Mouse (Mus musculus): ENCODE data around the gene Ptprg.

The Ptprg gene

GRCm38 (mm10) chr14:11822830-11823700, 269.7 kb downstream of the Ptprg start:
- DNase-seq (ENCODE audit: low read depth, low spot score) = no peak

GRCm38 (mm10) chr14:11823701-11824095, 270.4 kb downstream of the Ptprg start:
- DNase-seq (ENCODE audit: low read depth, low spot score) = no peak

GRCm38 (mm10) chr14:11824915-11825314, 271.6 kb downstream of the Ptprg start:
- DNase-seq (ENCODE audit: low read depth, low spot score) = no peak

- DNase-seq (ENCODE audit: low read depth, low spot score) = no peak
Observed at GRCm38 (mm10) chr14:11825551-11825950, 272.2 kb downstream of the Ptprg start.

- DNase-seq (ENCODE audit: low read depth, low spot score) = no peak
Observed at GRCm38 (mm10) chr14:11828086-11828485, 274.8 kb downstream of the Ptprg start.

GRCm38 (mm10) chr14:11833678-11834077, 280.3 kb downstream of the Ptprg start:
- DNase-seq (ENCODE audit: low read depth, low spot score) = no peak

GRCm38 (mm10) chr14:11835706-11836445, 282.5 kb downstream of the Ptprg start:
- DNase-seq (ENCODE audit: low read depth, low spot score) = no peak

GRCm38 (mm10) chr14:11837714-11838113, 284.4 kb downstream of the Ptprg start:
- no peak for DNase-seq (ENCODE audit: low read depth, low spot score)

GRCm38 (mm10) chr14:11841621-11842020, 288.3 kb downstream of the Ptprg start:
- no peak for DNase-seq (ENCODE audit: low read depth, low spot score)

GRCm38 (mm10) chr14:11852896-11853295, 299.6 kb downstream of the Ptprg start:
- no peak for DNase-seq (ENCODE audit: low read depth, low spot score)

GRCm38 (mm10) chr14:11855499-11855898, 302.2 kb downstream of the Ptprg start:
- DNase-seq (ENCODE audit: low read depth, low spot score) = no peak

- no peak for DNase-seq (ENCODE audit: low read depth, low spot score)
Observed at GRCm38 (mm10) chr14:11857928-11858481, 304.7 kb downstream of the Ptprg start.

GRCm38 (mm10) chr14:11863286-11863685, 310.0 kb downstream of the Ptprg start:
- no peak for DNase-seq (ENCODE audit: low read depth, low spot score)

GRCm38 (mm10) chr14:11864840-11865239, 311.5 kb downstream of the Ptprg start:
- DNase-seq (ENCODE audit: low read depth, low spot score) = no peak

GRCm38 (mm10) chr14:11865332-11865731, 312.0 kb downstream of the Ptprg start:
- DNase-seq (ENCODE audit: low read depth, low spot score) = no peak

GRCm38 (mm10) chr14:11865872-11866271, 312.5 kb downstream of the Ptprg start:
- no peak for DNase-seq (ENCODE audit: low read depth, low spot score)

- no peak for DNase-seq (ENCODE audit: low read depth, low spot score)
Observed at GRCm38 (mm10) chr14:11866416-11866815, 313.1 kb downstream of the Ptprg start.

- no peak for DNase-seq (ENCODE audit: low read depth, low spot score)
Observed at GRCm38 (mm10) chr14:11868636-11869035, 315.3 kb downstream of the Ptprg start.

GRCm38 (mm10) chr14:11871752-11872344, 318.5 kb downstream of the Ptprg start:
- DNase-seq (ENCODE audit: low read depth, low spot score) = no peak

- DNase-seq (ENCODE audit: low read depth, low spot score) = no peak
Observed at GRCm38 (mm10) chr14:11874266-11874665, 320.9 kb downstream of the Ptprg start.

GRCm38 (mm10) chr14:11874960-11875889, 321.9 kb downstream of the Ptprg start:
- no peak for DNase-seq (ENCODE audit: low read depth, low spot score)
